Mouse (Mus musculus) ES-E14 (cell line): ENCODE measurements around the gene Jph4. TPM values are rescaled to one million over a fixed set of nuclear protein-coding genes. Genes with fewer than 3 reads are reported as not detected.

Experiments
- DNase-seq: peaks from one replicate; pipeline ENCODE4 v3.0.0-alpha.2; 2013; ENCODE audit warnings: low read depth, low spot score
- H3K27ac ChIP-seq: 2 replicates; pipeline ENCODE4 v1.5.1; 2012; ENCODE audit warnings: low read depth, mild to moderate bottlenecking, low read length, moderate library complexity, mixed read lengths; ENCODE audit not compliant: poor library complexity, insufficient read depth, severe bottlenecking
- H3K36me3 ChIP-seq: 2 replicates; pipeline ENCODE4 v1.6.1; 2012; ENCODE audit warnings: mild to moderate bottlenecking, low read length, moderate library complexity, mixed read lengths; ENCODE audit not compliant: control insufficient read depth, poor library complexity, insufficient read depth, severe bottlenecking
- H3K4me1 ChIP-seq, 2 experiments: fragments of 150-350 bp in 1 of 2; sonication (generic) in 1 of 2; 2 replicates each; pipeline ENCODE4 v1.6.1; 2012; ENCODE audit warnings: low read length in 2 of 2, mild to moderate bottlenecking in 1 of 2, mixed read lengths in 1 of 2; ENCODE audit not compliant: control insufficient read depth in 2 of 2, insufficient read depth in 2 of 2, poor library complexity in 1 of 2
- H3K4me3 ChIP-seq, 2 experiments: fragments of 150-350 bp in 1 of 2; sonication (generic) in 1 of 2; 2 replicates each; pipeline ENCODE4 v1.5.1; 2012; ENCODE audit warnings: low read length in 2 of 2, low read depth in 1 of 2, mild to moderate bottlenecking in 1 of 2, mixed read lengths in 1 of 2; ENCODE audit not compliant: insufficient read depth in 1 of 2, poor library complexity in 1 of 2, severe bottlenecking in 1 of 2
- H3K9ac ChIP-seq: 2 replicates; pipeline ENCODE4 v1.6.1; 2012; ENCODE audit warnings: low read depth, mild to moderate bottlenecking, low read length, mixed read lengths; ENCODE audit not compliant: poor library complexity, insufficient read depth, severe bottlenecking
- H3K9me3 ChIP-seq: fragments of 150-350 bp; sonication (generic); 2 replicates; pipeline ENCODE4 v1.6.1; 2012; ENCODE audit warnings: low read depth, mild to moderate bottlenecking, low read length; ENCODE audit not compliant: control insufficient read depth, insufficient read depth
- CHD2 ChIP-seq: IDR thresholded peaks from 2 replicates; pipeline ENCODE4 v1.6.1; 2014; ENCODE audit warnings: mild to moderate bottlenecking, low read depth, low read length, inconsistent platforms
- HCFC1 ChIP-seq: IDR thresholded peaks from 2 replicates; pipeline ENCODE4 v1.6.1; 2012; ENCODE audit warnings: low read length, inconsistent platforms, borderline replicate concordance; ENCODE audit not compliant: insufficient read depth
- MAFK ChIP-seq: IDR thresholded peaks from 2 replicates; pipeline ENCODE4 v1.6.1; 2014; ENCODE audit warnings: mild to moderate bottlenecking, low read depth, low read length, inconsistent platforms; ENCODE audit not compliant: insufficient read depth
- ZC3H11A ChIP-seq: IDR thresholded peaks from 2 replicates; pipeline ENCODE4 v1.6.1; 2012; ENCODE audit warnings: low read depth, mild to moderate bottlenecking, inconsistent platforms, low read length, borderline replicate concordance
- ZNF384 ChIP-seq: IDR thresholded peaks from 2 replicates; pipeline ENCODE4 v1.6.1; 2012; ENCODE audit warnings: low read depth, low read length, inconsistent platforms
- in situ Hi-C, 2 experiments: fragments of 600-800 bp; cut with MboI; formaldehyde crosslinking; loops; one replicate each; pipeline ENCODE4 v1.15.1; 2025; ENCODE audit warnings: low sequenced_read_pairs in 2 of 2, inconsistent platforms in 1 of 2; ENCODE audit not compliant: unreplicated experiment in 2 of 2
- total RNA-seq: library from RNA; depleted of rRNA; stranded (reverse); fragments of 300-350 nt; gene quantifications from 2 replicates; pipeline ENCODE4 v1.2.3, GENCODE M21; 2012

Jph4 gene
- total RNA-seq, 1 experiment, result 1.7 TPM

DNA sequence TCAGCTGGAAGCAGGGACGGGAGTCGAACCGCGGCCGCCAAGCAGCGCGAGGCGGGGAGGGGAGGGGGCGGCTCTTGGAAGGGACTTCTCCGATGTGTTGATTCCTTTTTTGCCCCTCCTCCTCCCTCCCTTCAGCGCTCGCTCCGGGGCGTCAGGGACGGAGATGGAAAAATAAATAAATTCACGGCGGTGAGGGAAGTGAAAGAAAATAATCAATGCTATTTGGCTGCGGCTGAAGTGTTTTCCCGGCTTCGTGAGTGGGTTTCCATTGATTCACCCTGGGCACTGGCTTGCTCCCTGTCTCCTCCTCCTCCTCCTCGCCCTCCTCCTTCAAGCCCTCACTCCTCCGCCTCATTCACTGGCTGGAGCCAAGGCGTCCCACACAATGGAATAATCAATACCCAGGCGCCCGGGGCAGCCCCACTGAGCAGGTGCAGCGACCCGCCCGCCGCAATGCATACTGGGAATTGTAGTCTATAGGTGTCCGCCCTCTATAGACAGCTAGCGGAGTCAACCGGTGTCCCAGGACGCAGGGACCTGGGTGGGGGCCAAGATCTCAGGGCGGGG, 24.6 kb downstream of the Jph4 start, which contains the start of gene Zfhx2:
Zfhx2 (minus strand) TSS at position 314 of the 567 bp plus-strand sequence.
- H3K9ac ChIP-seq, result peak within 1 kb of the TSS; percentile 92
- no peaks in the 10 kb centered on the region for H3K9me3 ChIP-seq
- H3K4me3 ChIP-seq, result peak within 1 kb of the TSS; percentile 80 to 94
- peak; percentile 97 for DNase-seq
- H3K36me3 ChIP-seq, result no peaks in the 10 kb centered on the region
- peaks cover 5 to 25% of the 10 kb centered on the region in 2 experiments for H3K4me1 ChIP-seq
- in situ Hi-C loops, result no loop called here
- H3K27ac ChIP-seq, result peak within 1 kb of the TSS; percentile 65
- peak; percentile 91 for TF ChIP-seq HCFC1
- TF ChIP-seq ZNF384, result no peak

DNA sequence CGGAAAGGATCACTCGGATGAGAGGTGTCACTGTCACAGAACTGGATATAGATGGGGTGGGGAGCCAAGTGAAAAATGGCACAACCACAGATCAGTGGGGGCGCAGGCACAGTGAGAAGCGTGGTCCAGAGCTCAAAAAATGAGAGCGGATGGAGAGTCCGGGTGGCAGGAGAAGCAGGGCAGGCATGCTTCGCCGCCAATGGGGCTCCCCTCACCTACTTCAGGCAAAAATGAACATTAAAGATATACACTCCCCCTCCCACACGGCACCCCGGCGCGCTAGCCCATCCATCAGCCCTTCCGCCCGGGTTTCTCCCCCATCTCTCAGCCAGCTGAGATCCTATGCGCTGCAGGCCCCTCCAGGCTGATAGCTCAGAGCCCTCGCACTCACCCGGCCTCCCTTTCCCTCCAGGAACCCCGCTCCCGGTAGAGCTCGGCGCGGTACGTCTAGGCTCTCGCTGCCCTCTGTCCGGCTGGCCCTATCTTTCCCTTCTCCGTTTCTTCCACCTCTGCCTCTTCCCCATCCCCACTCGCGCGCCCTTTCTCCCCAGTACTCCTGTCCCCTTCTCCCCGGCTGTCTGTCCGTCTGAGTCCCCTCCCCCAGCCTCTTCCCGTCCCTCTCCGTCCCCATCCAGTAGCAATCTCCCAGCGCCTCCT, 25.4 kb downstream of the Jph4 start:
- H3K4me1 ChIP-seq, result peaks cover 4 to 28% of the 10 kb centered on the region in 2 experiments
- no peaks in the 10 kb centered on the region for H3K36me3 ChIP-seq
- no peaks in the 10 kb centered on the region for H3K9me3 ChIP-seq
- peak overlapping the region; percentile 92 for H3K9ac ChIP-seq
- H3K4me3 ChIP-seq, result peak overlapping the region; percentile 80 to 94
- no peak for TF ChIP-seq ZC3H11A
- no peak for TF ChIP-seq MAFK
- TF ChIP-seq CHD2, result no peak
- TF ChIP-seq HCFC1, result no peak
- no peak for TF ChIP-seq ZNF384
- peak overlapping the region; percentile 65 for H3K27ac ChIP-seq
- in situ Hi-C loops, result no loop called here
- no peak for DNase-seq

DNA sequence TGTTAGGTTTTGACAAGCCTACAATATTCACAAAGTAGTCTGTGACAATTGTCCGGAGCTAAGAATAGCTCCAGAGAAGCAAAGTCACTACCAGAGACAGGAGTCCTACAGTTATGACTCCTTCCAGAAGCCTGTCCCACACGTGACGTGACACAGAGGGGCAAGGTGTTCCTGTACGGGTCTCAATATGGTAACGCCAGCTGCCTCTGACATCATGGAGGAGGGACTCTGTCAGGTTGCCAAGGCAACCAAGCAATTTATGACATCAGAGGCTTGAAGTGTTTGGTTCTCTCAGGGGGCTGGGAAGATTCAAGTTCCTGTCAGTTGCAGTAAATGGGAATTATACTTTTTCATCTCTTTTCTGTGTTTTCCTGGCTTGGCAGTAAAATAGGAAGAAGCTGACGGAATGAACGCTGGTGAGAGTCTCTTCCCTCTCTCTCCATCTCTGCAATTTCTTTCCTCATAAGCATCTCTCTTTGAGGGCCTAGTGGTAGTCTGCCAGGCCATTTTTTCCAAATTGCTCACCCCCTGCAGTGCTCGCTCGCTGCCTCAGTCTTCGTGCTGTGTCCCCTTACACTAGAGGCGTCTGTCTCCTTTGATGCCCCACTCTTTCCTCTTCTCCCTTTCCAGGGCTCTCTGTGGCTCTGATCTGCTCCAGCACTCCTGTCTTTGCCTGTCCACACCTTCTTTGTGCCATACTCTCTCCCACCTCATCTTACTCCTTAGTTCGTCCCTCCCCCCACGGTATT, 27.4 kb downstream of the Jph4 start:
- no peak for TF ChIP-seq MAFK
- no peak for TF ChIP-seq CHD2
- no peak for TF ChIP-seq HCFC1
- no peak for TF ChIP-seq ZNF384
- no peak for TF ChIP-seq ZC3H11A
- in situ Hi-C loops, result loop anchor here in 1 of 2 experiments (10.0 kb wide), 1 partner anchor 195 kb away; the partner anchor contains the start of gene Pabpn1
- Histone ChIP-seq H3K36me3 (peaks cover 2% of the 10 kb centered on the region; the same call in 1 of the 2 replicates), H3K9ac (no peak overlapping the region), H3K9me3 (no peaks in the 10 kb centered on the region), H3K4me1 (peaks cover 12 to 33% of the 10 kb centered on the region in 2 experiments), H3K27ac (no peak overlapping the region), H3K4me3 (no peak overlapping the region)
- no peak for DNase-seq

DNA sequence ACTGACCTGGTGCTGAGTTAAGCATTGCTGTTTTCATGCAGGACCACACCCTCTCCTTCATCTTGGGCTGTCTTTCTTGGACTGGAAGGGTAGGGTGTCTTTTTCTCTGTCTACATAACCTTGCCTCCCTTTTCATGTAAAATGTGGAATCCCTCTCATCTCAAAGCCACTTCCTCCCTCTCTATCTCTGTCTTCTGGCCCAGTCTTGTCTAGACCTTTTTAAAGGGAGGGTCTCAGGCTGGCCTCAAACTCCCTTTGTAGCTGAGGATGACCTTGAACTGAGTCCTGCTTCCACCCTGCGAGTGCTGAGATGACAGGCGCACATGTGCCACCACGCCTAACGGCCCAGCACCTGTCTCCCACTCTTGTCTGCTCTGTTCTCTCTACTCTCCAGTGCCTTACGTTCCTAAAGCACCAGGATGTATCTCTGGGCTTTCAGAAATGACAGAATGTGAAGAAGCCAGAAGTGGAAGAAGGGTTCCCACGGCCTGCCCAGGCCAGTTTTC, 30.7 kb downstream of the Jph4 start:
- TF ChIP-seq MAFK (no peak), HCFC1 (no peak), ZNF384 (no peak), ZC3H11A (no peak), CHD2 (no peak)
- DNase-seq, result peak; percentile 87
- Histone ChIP-seq H3K27ac (peak overlapping the region; percentile 98), H3K9ac (peak overlapping the region; percentile 54; the same call in 1 of the 2 replicates), H3K9me3 (no peaks in the 10 kb centered on the region), H3K4me1 (peaks cover 13 to 35% of the 10 kb centered on the region in 2 experiments), H3K4me3 (peak overlapping the region; percentile 11 to 13; a peak in 2 of 4 replicates), H3K36me3 (peaks cover 2% of the 10 kb centered on the region; the same call in 1 of the 2 replicates)
- in situ Hi-C loops, result loop anchor here in 1 of 2 experiments (10.0 kb wide), 1 partner anchor 191 kb away; the partner anchor contains the start of gene Pabpn1
